Mouse (Mus musculus) heart, postnatal 0 days (tissue): ENCODE measurements at regions not wholly inside any gene's neighbourhood (a gene's known extent, or its start where the extent isn't known, plus 50 kb on each side); places are given as distances from the start of the nearest gene placed in this dataset.

ENCODE experiments used
- ATAC-seq: fragments of 200-750 bp; cut with Nextera tagmentation; 2 replicates; pipeline ENCODE4 v1.8.0; 2017; ENCODE audit warnings: low read depth, moderate number of reproducible peaks, moderate library complexity; ENCODE audit not compliant: insufficient read depth
- DNase-seq: peaks from one replicate; pipeline ENCODE4 v3.0.0-alpha.2; 2016; ENCODE audit warnings: low spot score
- H3K27ac ChIP-seq: fragments of 300-500 bp; sonication (generic); 2 replicates; pipeline ENCODE4 v1.5.1; 2014; ENCODE audit warnings: low read depth, mild to moderate bottlenecking
- H3K27me3 ChIP-seq: fragments of 300-500 bp; sonication (generic); 2 replicates; pipeline ENCODE4 v1.6.1; 2014; ENCODE audit warnings: low read length, mixed read lengths; ENCODE audit not compliant: control insufficient read depth, insufficient read depth
- H3K36me3 ChIP-seq: fragments of 300-500 bp; sonication (generic); replicated peaks from 2 replicates; pipeline ENCODE4 v1.6.1; 2014; ENCODE audit warnings: low read length, mixed read lengths; ENCODE audit not compliant: control insufficient read depth, insufficient read depth
- H3K4me1 ChIP-seq: fragments of 300-500 bp; sonication (generic); 2 replicates; pipeline ENCODE4 v1.6.1; 2014; ENCODE audit warnings: antibody characterized with exemption; ENCODE audit not compliant: control insufficient read depth, insufficient read depth
- H3K4me2 ChIP-seq: fragments of 300-500 bp; sonication (generic); 2 replicates; pipeline ENCODE4 v1.6.1; 2014; ENCODE audit warnings: low read depth, mild to moderate bottlenecking, low read length, moderate library complexity
- H3K4me3 ChIP-seq: fragments of 300-500 bp; sonication (generic); 2 replicates; pipeline ENCODE4 v1.5.1; 2014; ENCODE audit warnings: low read depth, low read length
- H3K9ac ChIP-seq: fragments of 300-500 bp; sonication (generic); replicated peaks from 2 replicates; pipeline ENCODE4 v1.6.1; 2014; ENCODE audit warnings: low read depth, low read length, mixed read lengths
- H3K9me3 ChIP-seq: fragments of 300-500 bp; sonication (generic); replicated peaks from 2 replicates; pipeline ENCODE4 v1.6.1; 2016; ENCODE audit warnings: low read length; ENCODE audit not compliant: control insufficient read depth
- CTCF ChIP-seq: IDR thresholded peaks from 2 replicates; pipeline ENCODE4 v1.5.1; 2016; ENCODE audit warnings: antibody characterized with exemption, control low read depth, low read depth
- EP300 ChIP-seq: IDR thresholded peaks from 2 replicates; pipeline ENCODE4 v1.6.1; 2016; ENCODE audit warnings: antibody characterized with exemption, low read depth
- WGBS: fragments of 180-500 bp; shearing (Covaris S2); extraction: QIAGEN DNeasy Blood & Tissue Kit; methylation state at CpG from one replicate; pipeline ENCODE4 v1.1.7; 2014; 5-methylcytosine and 5-hydroxymethylcytosine counted together

GRCm38 (mm10) chr5:55355483-55355882, 1357.2 kb downstream of the Stim2 start:
- Histone ChIP-seq H3K9me3 (no peaks in the 10 kb centered on the region), H3K4me3 (no peak overlapping the region), H3K4me1 (no peaks in the 10 kb centered on the region; the same call in 1 of the 2 replicates), H3K27ac (no peak overlapping the region), H3K36me3 (no peaks in the 10 kb centered on the region), H3K4me2 (no peak overlapping the region), H3K27me3 (no peaks in the 10 kb centered on the region), H3K9ac (no peak overlapping the region)
- TF ChIP-seq EP300 (no peak), CTCF (no peak)
- WGBS: 32% methylated on average over 2 of the region's 2 CpGs
- DNase-seq: no peak
- no peak for ATAC-seq

DNA sequence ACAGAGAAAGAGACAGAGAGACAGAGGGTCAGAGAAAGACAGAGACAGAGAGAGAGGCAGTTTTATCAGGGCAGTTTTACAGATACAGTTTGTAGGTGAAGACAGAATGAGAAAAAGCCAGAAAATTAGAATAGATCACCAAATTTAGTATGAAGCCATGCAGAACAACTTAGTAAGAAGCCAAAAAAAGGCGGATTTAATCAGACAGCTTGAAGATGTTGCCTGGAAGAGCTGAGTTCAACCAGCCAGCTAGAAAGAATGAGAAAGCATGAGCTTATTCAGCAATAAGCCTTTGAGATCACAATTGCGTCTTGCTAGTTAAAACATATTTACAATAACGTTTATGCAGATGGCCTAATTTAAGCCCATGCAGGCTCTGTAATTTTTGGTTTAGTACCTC, 1376.0 kb downstream of the Stim2 start:
- Histone ChIP-seq H3K4me2 (no peak overlapping the region), H3K9me3 (no peaks in the 10 kb centered on the region), H3K9ac (no peak overlapping the region), H3K27ac (no peak overlapping the region), H3K27me3 (no peaks in the 10 kb centered on the region), H3K4me3 (no peak overlapping the region), H3K4me1 (no peaks in the 10 kb centered on the region), H3K36me3 (no peaks in the 10 kb centered on the region)
- ATAC-seq (no peak), DNase-seq (no peak)
- TF ChIP-seq CTCF: no peak
- TF ChIP-seq EP300: no peak
- WGBS: 63% methylated on average over 3 of the region's 3 CpGs

DNA sequence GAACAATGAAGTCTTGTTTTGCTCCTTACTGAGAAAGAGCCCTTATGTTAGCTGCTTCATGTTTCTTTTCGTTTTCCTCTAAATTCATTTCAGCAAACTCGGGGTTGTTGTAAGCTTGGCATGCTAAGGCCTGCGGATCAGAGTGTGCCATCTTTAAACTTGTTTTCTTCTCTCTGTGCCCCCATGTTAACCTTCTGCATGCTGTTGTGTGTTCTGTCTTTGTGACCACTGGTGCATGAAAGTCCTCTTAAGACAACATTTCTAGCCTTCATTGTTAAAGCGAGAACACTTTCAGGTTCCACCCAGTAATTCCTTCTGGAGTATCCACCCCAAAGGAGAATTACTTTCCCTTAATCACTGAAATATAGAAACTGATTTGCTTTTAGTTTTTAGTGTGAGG, 1392.5 kb downstream of the Stim2 start:
- Histone ChIP-seq H3K27me3 (no peaks in the 10 kb centered on the region), H3K4me3 (no peak overlapping the region), H3K4me1 (no peaks in the 10 kb centered on the region), H3K9ac (no peak overlapping the region), H3K27ac (no peak overlapping the region), H3K9me3 (no peaks in the 10 kb centered on the region), H3K4me2 (no peak overlapping the region), H3K36me3 (no peaks in the 10 kb centered on the region)
- no peak for DNase-seq
- 83% methylated on average over 4 of the region's 4 CpGs for WGBS
- ATAC-seq: no peak
- TF ChIP-seq EP300: no peak
- TF ChIP-seq CTCF: no peak

GRCm38 (mm10) chr5:55395986-55396385, 1397.7 kb downstream of the Stim2 start:
- Histone ChIP-seq H3K4me1 (no peaks in the 10 kb centered on the region), H3K9ac (no peak overlapping the region), H3K27ac (no peak overlapping the region), H3K4me2 (no peak overlapping the region), H3K36me3 (no peaks in the 10 kb centered on the region), H3K4me3 (no peak overlapping the region), H3K27me3 (no peaks in the 10 kb centered on the region), H3K9me3 (no peaks in the 10 kb centered on the region)
- no peak for TF ChIP-seq CTCF
- no peak for TF ChIP-seq EP300
- WGBS: 35% methylated on average over 2 of the region's 2 CpGs
- ATAC-seq (no peak), DNase-seq (no peak)

DNA sequence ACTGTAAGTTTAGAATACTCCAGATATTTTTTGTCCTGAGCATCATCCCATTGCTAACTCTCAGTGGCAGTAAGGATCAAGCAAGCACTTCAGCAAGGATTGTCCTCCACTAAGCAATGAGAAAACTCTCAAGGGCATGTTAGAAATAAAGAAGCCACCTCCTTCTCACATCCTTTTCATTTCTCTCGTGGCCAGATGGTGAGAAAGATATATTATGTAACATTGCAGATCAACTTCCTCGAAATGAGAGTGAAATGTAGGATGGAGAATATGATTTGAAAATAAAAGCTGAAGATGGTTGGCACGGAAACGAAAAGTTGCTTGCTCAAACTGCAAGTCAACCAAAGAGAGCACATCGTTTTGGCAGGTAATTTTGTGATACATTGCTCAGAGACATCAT, 1417.8 kb downstream of the Stim2 start:
- Histone ChIP-seq H3K4me1 (no peaks in the 10 kb centered on the region), H3K27ac (no peak overlapping the region), H3K9ac (no peak overlapping the region), H3K36me3 (no peaks in the 10 kb centered on the region), H3K4me2 (no peak overlapping the region), H3K27me3 (no peaks in the 10 kb centered on the region), H3K9me3 (no peaks in the 10 kb centered on the region), H3K4me3 (no peak overlapping the region)
- ATAC-seq: no peak
- DNase-seq: no peak
- TF ChIP-seq EP300 (no peak), CTCF (no peak)
- 59% methylated on average over 5 of the region's 5 CpGs for WGBS

- Histone ChIP-seq H3K4me1 (no peaks in the 10 kb centered on the region), H3K9me3 (no peaks in the 10 kb centered on the region), H3K4me2 (no peak overlapping the region), H3K4me3 (no peak overlapping the region), H3K27me3 (no peaks in the 10 kb centered on the region), H3K36me3 (no peaks in the 10 kb centered on the region), H3K9ac (no peak overlapping the region), H3K27ac (no peak overlapping the region)
- TF ChIP-seq EP300 (no peak), CTCF (no peak)
- no peak for ATAC-seq
- no peak for DNase-seq
- 77% methylated on average over 3 of the region's 3 CpGs for WGBS
Measured at GRCm38 (mm10) chr5:55439158-55439557, 1440.9 kb downstream of the Stim2 start.
